Mouse (Mus musculus): ENCODE measurements at regions not wholly inside any gene's neighbourhood (a gene's known extent, or its start where the extent isn't known, plus 50 kb on each side); places are given as distances from the start of the nearest gene placed in this dataset.

- no peak for DNase-seq (ENCODE audit: low spot score in 2 of 2)
Measured at GRCm38 (mm10) chr3:110366151-110366550, 115.4 kb upstream of the Prmt6 start.

- DNase-seq (ENCODE audit: low spot score in 2 of 2): peak in 1 of 2 experiments; percentile 12
Measured at GRCm38 (mm10) chr3:110361900-110362299, 111.1 kb upstream of the Prmt6 start.

GRCm38 (mm10) chr3:110356822-110357594, 106.2 kb upstream of the Prmt6 start:
- DNase-seq (ENCODE audit: low spot score in 2 of 2): no peak

GRCm38 (mm10) chr3:110353654-110354053, 102.9 kb upstream of the Prmt6 start:
- DNase-seq (ENCODE audit: low spot score in 2 of 2): no peak

GRCm38 (mm10) chr3:110350075-110350474, 99.3 kb upstream of the Prmt6 start:
- DNase-seq (ENCODE audit: low spot score in 2 of 2): no peak

- no peak for DNase-seq (ENCODE audit: low spot score in 2 of 2)
Measured at GRCm38 (mm10) chr3:110349446-110349845, 98.6 kb upstream of the Prmt6 start.

GRCm38 (mm10) chr3:110344846-110345245, 94.0 kb upstream of the Prmt6 start:
- DNase-seq (ENCODE audit: low spot score in 2 of 2): no peak

- no peak for DNase-seq (ENCODE audit: low spot score in 2 of 2)
Measured at GRCm38 (mm10) chr3:110340067-110340466, 89.3 kb upstream of the Prmt6 start.

- DNase-seq (ENCODE audit: low spot score in 2 of 2): no peak
Measured at GRCm38 (mm10) chr3:110339026-110339606, 88.3 kb upstream of the Prmt6 start.

GRCm38 (mm10) chr3:110329175-110329574, 78.4 kb upstream of the Prmt6 start:
- DNase-seq (ENCODE audit: low spot score in 2 of 2): no peak

GRCm38 (mm10) chr3:110310270-110310669, 59.5 kb upstream of the Prmt6 start:
- DNase-seq (ENCODE audit: low spot score in 2 of 2): no peak

GRCm38 (mm10) chr3:110303166-110303565, 52.4 kb upstream of the Prmt6 start:
- DNase-seq (ENCODE audit: low spot score in 2 of 2): peak; percentile 3 to 17
